Mouse (Mus musculus): ENCODE results near the gene Olfr855. TPM values are rescaled to one million over a fixed set of nuclear protein-coding genes. Genes with fewer than 3 reads are reported as not detected.

The Olfr855 gene
- total RNA-seq (2021): not detected
- long read RNA-seq, experiment 1: 0 reads
- long read RNA-seq, experiment 2: 0 reads

- no peak for DNase-seq
Measured at GRCm38 (mm10) chr9:19582317-19582716, at the start of gene Olfr855. TSS of gene Olfr855 (plus strand) at chr9:19582617.

GRCm38 (mm10) chr9:19540976-19541375, 41.4 kb upstream of the Olfr855 start, which contains the start of gene Olfr853:
TSS of gene Olfr853 (minus strand) at chr9:19541076.
- DNase-seq: no peak

- no peak for DNase-seq
Measured at GRCm38 (mm10) chr9:19567282-19567681, 15.1 kb upstream of the Olfr855 start, which contains the start of gene Olfr854. TSS of gene Olfr854 (minus strand) at chr9:19567382.

- DNase-seq: no peak
Measured at GRCm38 (mm10) chr9:19621297-19621696, 38.9 kb downstream of the Olfr855 start.

- peak; percentile 62 for DNase-seq
Measured at GRCm38 (mm10) chr9:19621843-19622822, 39.7 kb downstream of the Olfr855 start, which contains the start of gene Zfp317. TSS of gene Zfp317 (plus strand) at chr9:19622102.

- DNase-seq: no peak
Measured at GRCm38 (mm10) chr9:19629574-19629973, 47.2 kb downstream of the Olfr855 start.

Other genes starting within 250 kb of the Olfr855 start
- gene Olfr845, start 246.2 kb upstream of the Olfr855 start, total RNA-seq (2021): not detected
- not detected for gene Olfr846, start 218.6 kb upstream of the Olfr855 start, total RNA-seq (2021)
- gene Olfr847, start 203.9 kb upstream of the Olfr855 start, total RNA-seq (2021): not detected
- gene Olfr849, start 142.4 kb upstream of the Olfr855 start, total RNA-seq (2021): not detected
- not detected for gene Olfr850, start 104.4 kb upstream of the Olfr855 start, total RNA-seq (2021)
- gene Olfr851, start 89.3 kb upstream of the Olfr855 start, total RNA-seq (2021): not detected
- not detected for gene Olfr853, start 41.5 kb upstream of the Olfr855 start, total RNA-seq (2021)
- gene Olfr854, start 15.2 kb upstream of the Olfr855 start, total RNA-seq (2021): not detected
- 10 to 100 TPM; 10.8 to 13.3 TPM for gene Zfp317, start 39.5 kb downstream of the Olfr855 start, total RNA-seq (2021)
- gene Olfr857, start 126.8 kb downstream of the Olfr855 start, total RNA-seq (2021): not detected
- not detected for gene Olfr58, start 197.7 kb downstream of the Olfr855 start, total RNA-seq (2021)
- not detected for gene Olfr859, start 222.3 kb downstream of the Olfr855 start, total RNA-seq (2021)

Measured in gastrocnemius, postnatal 10 days (tissue).